Mouse (Mus musculus) heart, adult 2 months (tissue): ENCODE data around the gene Kcns1.

Source experiments
- CTCF ChIP-seq: fragments of 200-600 bp; IDR thresholded peaks from 2 replicates; pipeline ENCODE4 v1.8.1; 2022; ENCODE audit warnings: antibody characterized with exemption, mild to moderate bottlenecking, moderate library complexity
- EP300 ChIP-seq: fragments of 200-500 bp; IDR thresholded peaks from 2 replicates; pipeline ENCODE4 v1.6.1; 2011; ENCODE audit warnings: low read depth, low read length, control low read depth; ENCODE audit not compliant: insufficient read depth
- POLR2A ChIP-seq: fragments of 200-500 bp; IDR thresholded peaks from 2 replicates; pipeline ENCODE4 v1.6.1; 2011; ENCODE audit warnings: mild to moderate bottlenecking, low read depth, low read length, control low read depth; ENCODE audit not compliant: insufficient read depth

DNA sequence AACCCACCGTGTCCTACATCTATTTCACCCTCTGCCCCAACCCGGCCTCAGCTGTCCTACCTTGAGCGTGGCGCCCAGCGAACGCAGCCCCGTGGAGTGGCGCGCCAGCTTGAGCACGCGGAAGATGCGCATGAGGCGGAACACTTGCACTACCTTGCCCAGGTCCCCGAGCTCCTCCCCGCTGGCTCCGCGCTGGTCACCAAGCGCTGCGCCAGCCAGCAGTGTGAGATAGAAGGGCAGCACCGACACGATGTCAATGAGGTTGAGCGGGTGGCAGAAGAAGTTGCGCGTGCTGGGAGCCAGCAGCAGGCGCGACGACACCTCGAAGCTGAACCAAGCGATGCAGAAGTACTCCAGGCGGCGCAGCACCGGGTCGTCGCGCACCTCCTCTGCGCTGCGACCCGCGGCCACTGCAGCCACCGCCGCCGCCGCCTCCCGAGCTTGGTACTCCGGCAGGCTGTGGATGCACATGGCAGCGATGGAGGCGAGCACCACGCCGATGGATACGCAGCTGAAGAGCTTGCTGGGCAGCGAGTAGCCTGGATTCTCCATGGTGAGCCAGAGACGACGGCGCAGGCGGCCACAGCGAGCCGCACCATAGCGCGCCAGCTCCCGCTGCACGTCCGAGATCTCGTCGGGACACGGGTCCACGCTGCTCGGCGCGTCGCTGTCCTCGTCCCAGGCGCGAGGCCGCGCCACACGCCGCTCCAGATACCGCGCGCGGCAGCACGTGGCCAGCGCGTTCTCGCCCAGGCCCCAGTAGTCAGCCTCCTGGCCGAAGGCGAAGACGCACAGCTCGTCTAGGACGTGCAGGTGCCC is 3.0 kb downstream of the Kcns1 start:
- TF ChIP-seq EP300 (no peak), POLR2A (no peak), CTCF (no peak)
